Mouse (Mus musculus): ENCODE measurements around the gene Hspa12b.

Gene Hspa12b

DNA sequence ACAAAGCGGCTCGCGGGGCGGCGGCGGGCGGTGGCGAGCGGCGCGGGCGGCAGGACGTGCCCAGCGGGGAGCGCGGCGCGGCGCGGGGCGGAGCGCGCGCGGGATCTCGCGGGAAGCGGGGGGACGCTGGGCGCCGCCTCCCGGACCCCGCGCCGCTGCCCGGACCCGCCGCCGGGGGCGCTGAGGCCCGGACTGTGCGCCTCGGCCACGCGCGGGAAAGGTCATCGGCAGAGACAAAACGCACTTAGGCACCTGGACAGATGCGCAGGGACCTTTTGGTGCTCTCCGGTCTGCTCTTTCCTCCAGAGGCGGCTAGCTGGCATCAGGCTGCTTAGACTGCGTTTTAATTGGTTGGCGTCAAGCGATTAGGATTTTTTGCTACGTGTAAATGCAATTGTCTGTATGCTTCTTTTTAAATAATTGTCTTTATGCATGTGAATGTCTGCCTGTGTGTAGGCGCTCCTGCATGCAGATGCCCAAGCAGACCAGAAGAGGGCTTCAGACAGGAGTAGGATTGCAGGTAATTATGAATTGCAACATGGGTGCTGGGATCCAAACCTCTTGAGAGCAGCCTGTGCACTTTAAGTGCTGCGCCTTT lies 53.0 kb downstream of the Hspa12b start, which contains the start of gene Cenpb:
Gene Cenpb (minus strand): TSS at position 78 of the 598 bp plus-strand sequence.
- DNase-seq (ENCODE audit: low read depth) = peak; percentile 75

DNA sequence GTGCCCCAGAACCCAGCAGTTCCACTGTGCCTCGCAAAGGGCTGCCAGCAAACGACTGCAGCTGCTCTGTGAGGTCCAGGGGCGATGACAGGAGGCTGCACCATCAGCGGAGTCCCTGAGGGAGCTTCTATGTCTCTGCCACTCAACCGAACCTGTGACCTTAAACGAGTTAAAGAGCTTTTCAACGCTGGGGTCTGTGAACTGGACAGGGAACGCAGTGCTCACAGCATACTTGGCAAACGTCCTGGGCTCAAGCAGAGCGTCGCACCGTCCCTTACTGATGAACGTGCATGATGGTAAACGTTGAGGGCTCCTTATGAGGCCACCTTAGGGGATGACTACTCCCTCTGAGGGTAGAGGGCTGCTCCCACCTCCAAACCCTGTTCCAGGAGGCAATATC lies 59.3 kb downstream of the Hspa12b start:
- no peak for DNase-seq (ENCODE audit: low read depth)

DNA sequence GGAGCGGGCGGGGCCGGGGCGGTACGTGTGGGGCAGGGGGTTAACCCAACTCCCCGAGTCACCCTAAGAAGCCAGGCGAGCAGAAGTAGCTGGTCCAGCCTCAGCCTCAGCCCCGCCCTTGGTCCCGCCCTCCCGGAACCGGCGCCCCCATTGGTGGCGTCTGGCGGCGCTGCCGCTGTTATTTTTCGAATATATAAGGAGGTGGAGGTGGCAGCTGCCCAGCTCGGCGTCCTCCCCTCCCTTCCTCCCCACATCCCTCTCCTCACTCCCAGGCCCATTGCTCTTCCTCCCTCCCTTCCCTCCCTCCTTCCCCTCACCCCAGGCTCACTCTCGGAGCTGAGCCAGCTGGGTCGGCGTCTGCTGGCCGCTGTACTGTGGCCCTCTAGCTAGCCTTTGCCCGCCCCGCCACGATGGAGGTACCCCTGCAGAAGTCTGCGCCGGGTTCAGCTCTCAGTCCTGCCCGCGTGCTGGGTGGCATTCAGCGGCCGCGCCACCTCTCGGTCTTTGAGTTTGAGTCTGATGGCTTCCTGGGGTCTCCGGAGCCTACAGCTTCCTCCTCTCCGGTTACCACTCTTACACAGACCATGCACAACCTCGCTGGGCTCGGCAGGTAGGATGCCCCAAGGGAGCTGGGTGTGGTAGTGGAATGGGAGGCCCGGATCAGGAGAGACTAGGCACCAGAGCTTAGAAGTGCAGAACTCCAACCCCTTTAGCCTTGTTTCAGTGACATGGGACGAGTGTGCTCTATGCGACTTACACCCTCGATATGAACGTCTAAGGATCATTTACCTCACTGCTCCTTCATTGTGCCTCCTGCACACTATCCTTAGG lies 59.9 kb downstream of the Hspa12b start, which contains the start of the genes Cdc25b and Spef1:
Gene Cdc25b (plus strand): TSS at position 179 of the 831 bp plus-strand sequence.
Gene Spef1 (minus strand): TSS at position 512 of the 831 bp plus-strand sequence.
- peak; percentile 91 for DNase-seq (ENCODE audit: low read depth)

DNA sequence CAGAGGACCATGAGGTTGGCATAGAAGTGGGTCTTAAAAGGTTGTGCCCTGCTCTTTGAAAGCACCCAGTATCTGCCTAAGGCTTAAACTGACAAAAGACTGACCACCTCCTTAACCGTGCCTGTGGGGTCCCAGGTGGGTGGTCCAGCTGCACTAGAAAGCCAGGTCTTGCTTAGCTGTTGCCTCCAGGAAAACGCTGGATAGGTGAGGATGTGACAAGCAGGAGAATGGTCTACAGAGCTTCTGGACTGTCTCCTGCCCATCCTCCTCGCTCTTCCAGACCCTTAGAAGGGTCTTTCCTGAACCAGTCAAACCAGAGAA lies 60.5 kb downstream of the Hspa12b start:
- no peak for DNase-seq (ENCODE audit: low read depth)

DNA sequence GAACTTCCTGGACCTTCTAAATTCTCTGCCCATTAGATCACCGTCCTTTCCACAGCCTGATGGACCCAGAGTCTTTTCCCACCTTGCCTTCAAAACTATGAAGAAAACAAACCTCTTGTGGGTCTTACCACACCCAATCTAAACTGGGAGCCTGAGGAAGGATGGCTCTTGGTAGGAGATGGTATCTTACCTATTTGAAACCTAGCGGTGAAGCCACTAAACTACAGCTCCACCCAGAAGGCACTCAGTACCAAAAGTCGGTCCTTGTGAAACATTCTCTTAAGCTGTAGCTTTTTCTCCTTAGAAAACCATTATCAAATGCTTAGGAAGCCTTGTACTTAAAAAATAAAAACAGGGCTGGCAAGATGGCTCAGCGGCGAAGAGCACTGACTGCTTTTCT lies 61.2 kb downstream of the Hspa12b start:
- DNase-seq (ENCODE audit: low read depth) = no peak

DNA sequence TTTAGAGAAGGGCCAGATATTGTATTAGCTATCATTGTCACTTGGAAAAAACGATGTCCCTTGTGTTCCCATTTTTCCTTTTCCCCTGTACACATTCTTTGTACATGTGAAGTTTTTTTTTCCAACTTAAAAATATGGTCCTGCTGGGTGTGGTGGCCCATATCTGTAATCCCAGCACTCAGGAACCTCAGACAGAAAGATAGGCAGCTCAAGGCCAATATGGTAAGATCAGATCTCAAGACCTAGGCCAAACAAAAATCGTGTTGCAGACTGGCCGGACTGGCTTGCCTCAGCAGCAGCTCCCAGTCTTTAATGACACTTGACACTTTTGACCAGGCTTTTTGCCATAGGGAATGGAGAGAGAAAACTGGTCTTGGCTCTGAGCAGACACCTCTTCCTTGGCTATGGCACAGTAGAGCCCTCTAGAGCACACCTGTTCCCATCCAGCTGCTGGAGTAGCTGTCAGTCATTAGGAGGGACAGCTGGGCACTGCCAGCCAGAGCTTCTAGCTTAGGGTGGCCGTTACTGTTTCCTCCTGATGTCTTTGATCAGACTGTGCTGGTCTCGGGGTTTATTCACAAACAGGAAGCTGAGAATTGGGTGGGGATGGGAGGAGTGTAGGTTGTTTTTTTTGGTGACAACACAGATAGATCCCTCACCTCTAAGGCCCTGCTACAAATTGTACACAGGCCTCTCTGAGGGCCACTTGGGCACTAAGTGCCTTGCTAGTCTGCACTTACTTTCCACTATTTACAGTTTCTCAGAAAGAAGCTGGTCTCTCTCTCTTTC lies 62.6 kb downstream of the Hspa12b start:
- DNase-seq (ENCODE audit: low read depth) = no peak

DNA sequence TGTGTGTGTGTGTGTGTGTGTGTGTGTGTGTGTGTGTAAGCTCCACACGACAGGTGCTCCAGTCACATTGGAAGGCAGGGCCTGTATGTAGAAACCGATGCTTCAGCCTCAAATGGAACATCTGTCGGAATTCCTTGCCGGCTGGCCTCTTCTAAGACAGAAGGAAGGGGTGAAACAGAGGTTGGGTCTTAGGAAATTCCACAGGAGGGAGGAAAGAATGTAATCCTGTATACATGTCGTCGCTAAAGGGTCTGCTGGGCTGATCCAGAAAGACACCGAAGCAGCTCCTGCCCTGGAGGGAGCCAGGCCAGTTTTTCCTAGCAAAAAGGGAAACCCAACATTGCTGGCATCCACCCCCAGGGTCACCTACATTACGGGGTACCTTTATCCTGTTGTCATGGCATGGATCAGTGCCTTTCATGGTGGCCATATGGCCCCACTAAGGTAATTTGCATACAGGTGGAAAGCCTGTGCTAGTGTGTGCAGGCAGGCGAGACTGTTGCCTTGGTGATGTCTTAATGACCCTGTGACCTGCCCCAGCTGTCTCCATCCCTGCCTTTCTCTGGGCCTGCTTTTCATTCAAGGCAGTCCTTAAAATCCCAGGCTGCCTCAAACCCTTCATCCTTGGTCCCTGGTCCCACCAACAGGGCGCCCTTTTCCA lies 63.4 kb downstream of the Hspa12b start:
- DNase-seq (ENCODE audit: low read depth) = no peak

DNA sequence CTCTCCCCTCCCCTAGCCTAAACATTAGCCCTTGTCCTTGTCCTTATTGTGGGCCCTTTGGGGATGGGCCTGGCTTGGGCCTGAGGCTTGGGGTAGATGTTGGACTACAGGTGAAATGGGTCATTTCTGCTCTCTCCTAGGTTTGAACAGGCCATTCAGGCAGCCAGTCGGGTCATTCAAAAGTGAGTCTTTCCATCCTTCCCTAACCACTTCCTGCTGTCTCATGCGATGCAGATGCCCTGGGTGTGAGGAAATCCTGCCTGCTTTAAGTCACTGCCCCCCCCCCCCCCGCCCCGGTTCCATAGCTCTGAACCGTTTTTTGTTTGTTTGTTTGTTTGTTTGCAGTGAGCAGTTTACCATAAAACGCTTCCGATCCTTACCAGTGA lies 63.9 kb downstream of the Hspa12b start:
- DNase-seq (ENCODE audit: low read depth) = peak; percentile 31
